Mouse (Mus musculus): ENCODE data around the gene Fbxl5.
A peak's percentile ranks its signal among the peaks of the same experiment; 100 is the strongest.

The Fbxl5 gene

DNA sequence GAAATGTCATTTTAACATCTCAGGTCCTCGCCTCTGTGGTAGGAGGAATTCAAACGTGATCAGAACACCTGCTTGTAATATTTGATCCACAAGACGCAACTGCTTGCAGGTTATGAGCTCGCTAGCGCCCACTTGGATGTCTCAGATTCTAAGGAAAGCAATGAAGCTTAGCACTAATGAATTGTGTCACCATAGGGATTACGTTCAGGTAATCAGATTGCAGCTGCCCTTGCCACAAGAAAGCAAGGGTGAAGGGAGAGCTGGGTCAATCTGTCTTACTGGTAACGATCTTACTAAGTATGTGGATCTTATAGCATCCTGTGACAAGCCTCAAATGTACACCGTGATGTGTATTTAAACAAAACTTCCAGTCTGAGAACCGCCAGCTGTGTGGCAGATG is 5.9 kb upstream of the Fbxl5 start:
- no peak for DNase-seq (ENCODE audit: low spot score)

DNA sequence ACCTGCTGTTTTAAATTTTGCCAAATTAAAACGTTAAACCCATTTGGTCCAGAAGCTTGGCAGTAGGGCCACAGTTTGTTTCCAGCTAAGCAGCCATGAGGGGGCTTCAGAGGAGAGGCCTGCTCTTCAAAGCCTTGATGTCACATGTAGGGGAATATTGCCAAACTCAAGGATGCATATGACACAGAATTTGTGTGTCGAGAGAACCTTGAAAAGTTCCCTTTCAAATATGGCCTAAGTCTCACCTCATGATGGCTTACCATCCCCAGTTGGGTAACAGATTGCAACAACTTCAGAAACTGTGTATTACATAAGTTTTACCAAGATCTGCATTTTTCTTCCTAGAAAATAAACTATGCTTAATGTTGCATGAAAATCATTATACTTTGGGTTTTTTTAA is 5.4 kb upstream of the Fbxl5 start:
- no peak for DNase-seq (ENCODE audit: low spot score)

DNA sequence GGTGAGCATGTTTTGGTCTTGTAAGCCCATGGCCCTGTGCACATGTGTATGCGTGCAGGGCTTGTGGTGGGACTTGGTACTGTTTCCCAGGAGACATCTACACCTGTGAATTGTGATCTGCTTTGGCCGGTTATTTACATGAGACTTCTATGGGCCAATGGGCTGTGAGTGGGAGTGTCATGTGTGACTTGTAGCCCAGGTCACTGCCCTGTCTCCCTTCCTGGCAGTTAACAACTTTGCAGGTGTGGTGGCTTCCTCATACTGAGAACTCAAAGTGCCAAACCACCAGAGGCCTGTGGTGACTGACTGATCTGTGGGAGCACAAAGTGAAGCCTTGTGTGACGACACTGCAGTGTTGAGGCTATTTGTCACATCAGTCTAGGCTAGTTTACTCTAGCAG is 3.1 kb upstream of the Fbxl5 start:
- DNase-seq (ENCODE audit: low spot score): no peak

DNA sequence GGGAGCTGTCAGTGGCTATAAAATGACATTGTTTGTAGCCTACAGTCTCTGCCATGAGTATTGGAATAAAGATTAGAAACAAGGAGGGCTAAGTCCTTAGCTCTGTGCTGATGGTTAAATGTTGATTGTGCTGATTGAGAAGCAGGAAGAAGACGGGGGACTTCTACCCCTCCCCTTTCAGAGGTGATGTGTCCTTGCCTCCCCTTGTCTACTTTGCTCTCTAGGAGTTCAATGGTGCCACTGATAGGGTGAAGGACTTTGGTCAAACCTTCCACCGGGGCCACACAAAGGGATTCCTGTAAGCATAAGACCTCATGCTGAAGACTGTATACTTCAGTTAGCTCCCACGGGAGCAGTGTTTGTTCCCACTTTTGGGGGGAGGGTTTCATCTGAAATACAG is 1.4 kb upstream of the Fbxl5 start:
- DNase-seq (ENCODE audit: low spot score): no peak

DNA sequence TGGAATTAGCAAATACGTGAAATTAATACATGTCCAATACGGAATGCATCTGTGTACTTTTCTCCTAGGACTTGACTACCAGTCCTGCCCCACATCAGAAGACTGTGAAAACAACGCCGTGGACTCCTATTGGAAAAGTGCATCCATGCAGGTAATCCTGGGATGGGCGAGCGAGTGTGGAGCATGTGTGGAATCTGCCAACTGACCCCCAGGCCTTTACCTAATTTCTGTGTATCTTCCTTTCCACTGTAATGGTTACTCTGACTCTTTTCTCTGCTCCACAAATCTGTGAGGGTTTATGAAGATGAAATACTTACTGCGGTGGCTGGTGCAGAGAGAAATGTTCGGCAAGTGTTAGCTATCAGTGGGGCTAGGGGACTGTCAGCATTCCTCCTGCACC is 761 bp upstream of the Fbxl5 start:
- no peak for DNase-seq (ENCODE audit: low spot score)

DNA sequence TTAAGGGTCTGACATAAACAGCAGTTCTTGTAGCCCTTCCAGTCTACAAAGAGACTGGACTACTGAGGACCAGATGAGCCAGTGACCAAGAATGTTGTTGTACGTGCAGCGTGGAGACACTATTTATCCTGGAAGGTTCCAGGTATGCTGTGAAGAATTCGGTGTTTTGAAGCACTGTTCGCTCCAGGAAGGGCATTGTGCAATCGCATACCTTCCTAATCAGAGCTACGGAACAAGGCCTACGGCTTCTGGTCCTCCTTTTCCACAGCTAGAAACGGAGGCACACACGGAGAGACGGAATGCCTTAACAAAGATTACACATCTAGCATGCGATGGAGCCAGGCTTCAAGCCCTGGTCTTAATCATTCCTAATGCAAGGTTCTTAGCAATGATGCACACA is 653 bp downstream of the Fbxl5 start:
- DNase-seq (ENCODE audit: low spot score): no peak

DNA sequence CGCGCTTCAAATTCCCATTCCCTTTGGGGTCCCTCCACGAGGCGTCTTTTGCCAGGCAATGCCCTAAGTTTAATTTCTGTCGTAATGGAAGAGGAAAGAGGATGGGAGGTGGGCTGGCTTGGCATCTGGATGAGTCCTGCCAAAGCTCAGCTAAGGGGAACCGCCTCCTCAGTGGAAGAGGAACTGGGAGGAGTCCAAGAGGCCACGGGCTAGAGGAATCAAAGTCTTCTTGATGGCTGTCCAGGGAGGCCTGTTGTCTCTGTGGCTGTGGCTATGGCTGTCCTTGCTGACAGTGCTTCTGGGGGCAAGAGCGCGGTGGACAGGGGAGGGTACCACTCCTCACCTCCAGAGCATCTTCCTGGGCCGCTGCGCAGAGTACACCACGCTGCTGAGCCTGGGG is 2.7 kb downstream of the Fbxl5 start, which contains the start of gene Bst1:
Gene Bst1, plus strand, starts transcription at position 191 of the 400 bp plus-strand sequence.
- DNase-seq (ENCODE audit: low spot score): no peak

DNA sequence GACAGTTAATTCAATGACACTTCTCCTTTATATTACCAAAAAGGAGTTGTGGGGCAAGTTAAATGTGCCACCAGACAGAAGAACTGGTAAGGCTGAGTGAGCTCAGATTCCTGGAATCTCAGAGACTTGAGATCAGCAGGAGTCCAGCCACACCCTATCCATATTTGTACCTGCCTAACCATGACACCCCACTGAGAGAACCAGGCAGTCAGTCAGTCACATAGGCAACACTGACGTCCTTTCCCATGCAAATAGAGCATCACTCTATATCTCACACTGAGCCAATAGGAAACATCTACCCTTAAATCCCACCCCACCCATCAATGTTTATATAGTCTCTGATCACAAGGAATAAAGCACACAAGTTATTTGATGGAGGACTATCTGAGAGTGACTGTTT is 5.7 kb downstream of the Fbxl5 start:
- DNase-seq (ENCODE audit: low spot score): no peak

DNA sequence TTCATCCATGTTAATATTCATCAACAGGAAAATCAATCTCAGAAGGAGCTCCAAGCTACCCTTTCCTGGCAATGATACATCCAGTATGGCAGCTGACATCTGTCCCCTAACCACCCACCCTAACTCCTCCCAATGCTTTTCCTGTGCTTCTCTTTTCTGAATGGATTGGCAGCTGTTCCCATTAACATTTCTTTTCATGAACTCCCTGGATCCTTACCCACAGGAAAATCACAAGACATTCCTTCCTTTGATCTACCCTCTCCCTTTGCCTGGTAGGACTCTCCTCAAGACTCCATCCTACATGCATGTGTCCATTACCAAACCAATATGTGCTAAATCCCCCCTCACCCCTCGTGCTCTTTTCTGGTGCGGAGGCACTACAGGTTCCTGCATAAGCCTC is 6.9 kb downstream of the Fbxl5 start:
- no peak for DNase-seq (ENCODE audit: low spot score)

DNA sequence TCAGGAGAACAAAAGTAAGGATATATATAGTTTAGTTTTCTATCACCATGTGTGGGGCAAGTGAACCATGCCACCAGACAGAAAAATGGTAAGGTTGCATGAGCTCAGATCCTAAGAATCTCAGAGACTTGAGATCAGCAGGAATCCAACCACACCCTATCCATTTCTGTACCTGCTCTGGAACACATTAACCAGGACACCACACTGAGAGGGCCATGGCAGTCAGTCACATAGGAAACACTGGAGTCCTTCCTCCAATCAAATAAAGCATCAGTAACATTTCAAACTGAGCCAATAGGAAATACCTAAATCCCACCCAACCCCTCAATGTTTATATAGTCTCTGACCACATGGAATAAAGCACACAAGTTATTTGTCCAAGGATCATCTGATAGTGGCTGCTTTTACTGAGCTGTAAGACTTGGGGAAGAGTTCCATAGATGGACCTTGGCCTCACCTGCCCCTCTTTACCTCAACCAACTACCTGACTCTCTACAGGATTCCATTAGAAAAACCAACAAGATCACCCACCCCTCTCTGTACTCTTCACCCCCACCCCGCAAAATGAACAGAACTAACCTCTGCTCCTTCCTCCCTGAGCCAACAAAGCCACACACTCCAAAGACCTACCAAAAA is 10.9 kb downstream of the Fbxl5 start:
- DNase-seq (ENCODE audit: low spot score): no peak

DNA sequence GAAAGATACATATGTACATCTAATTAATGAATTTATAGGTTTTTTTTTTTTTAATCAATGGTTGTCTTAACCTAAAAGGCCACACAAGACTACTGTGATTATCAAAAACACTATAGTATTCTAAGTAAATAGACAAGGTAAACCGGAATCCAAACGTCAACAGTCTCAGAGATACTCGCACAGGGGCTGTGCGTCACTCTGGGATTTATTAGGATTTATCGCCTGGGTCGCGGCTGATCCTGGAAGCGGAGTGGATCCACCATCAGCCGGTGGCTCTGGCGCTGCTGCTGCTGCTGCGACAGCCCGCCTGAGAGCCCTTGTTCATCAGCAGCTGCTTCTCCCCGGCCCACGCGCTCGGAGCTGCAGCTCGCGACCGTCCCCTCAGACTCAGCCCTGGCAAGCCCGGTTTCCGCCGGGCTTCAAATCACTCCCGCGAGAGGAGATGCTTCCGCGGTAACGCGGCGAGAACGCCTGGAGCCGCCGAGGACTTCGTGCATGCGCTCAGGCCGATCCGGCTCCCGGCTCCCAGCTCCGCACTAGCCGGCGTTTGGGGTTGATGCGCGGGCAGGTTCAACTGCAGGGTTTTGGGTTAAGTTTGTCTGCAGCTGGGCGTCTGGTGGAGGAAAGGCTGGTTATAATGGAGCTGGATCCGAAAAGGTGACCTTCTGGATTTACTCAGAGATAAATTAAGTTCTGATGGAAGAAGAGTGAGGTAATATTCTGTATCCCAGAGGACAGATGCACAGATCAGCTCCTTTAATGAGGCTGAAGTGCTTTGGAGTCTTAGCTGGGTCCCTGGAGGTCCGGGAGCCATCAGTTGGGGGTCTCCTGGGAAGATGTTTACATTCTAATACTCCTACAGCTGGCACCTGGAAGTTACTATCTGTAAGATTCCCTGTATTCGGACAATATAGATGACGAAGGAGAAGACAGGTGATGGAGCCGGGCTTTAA is 13.4 kb downstream of the Fbxl5 start:
- DNase-seq (ENCODE audit: low spot score): peak; percentile 83

DNA sequence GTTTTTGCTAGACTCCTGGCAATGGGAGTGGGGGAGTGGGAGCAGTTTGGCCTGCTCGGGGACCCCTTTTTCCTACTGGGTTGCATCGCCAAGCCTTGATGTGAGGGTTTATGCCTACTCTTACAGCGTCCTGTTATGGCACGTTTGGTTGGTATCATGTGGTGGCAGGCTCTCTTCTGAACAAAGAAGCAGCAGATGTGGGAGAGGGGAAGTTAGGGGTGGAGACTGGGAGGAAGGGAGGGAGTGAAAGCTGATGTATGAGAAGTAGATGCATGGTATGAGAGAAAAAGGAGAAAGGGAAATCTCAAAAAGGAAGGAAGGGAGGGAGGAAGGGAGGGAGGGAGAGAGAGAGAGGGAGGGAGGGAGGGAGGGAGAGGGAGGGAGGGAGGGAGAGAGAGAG is 14.5 kb downstream of the Fbxl5 start:
- DNase-seq (ENCODE audit: low spot score): no peak

DNA sequence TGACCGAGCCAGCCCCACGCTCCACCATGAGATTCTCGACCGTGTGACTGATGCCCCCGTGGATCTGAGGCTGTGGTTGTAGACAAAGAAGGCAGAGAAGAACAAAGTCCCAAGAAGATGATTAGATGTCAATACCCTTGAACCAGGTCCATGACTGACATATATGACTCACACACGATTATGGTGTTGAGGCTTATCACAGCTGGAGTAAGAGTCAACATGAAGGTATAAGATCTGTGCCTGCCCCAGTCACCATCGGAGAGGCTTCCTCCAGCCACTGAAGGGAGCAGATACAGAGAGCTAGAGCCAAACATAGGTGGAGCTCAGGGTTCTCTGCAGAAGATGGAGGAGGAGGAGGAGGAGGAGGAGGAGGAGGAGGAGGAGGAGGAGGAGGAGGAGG is 15.1 kb downstream of the Fbxl5 start:
- DNase-seq (ENCODE audit: low spot score): no peak

DNA sequence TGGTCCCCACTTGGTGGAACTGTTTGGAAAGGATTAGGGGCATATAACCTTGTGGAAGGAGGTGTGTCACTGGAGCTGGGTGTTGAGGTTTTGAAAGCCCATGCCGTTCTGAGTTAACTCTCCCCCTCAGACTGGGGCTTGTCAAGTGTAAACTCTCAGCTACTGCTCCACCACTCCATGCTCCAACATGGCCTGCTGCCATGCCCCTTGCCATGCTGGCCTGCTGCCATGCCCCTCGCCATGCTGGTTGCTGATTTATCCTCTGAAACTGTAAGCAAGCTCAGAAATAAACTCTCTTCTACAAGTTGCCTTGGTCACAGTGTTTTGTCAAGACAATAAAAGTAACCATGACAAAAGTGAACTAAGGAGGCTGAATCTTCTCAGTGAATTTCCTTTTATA is 16.0 kb downstream of the Fbxl5 start:
- no peak for DNase-seq (ENCODE audit: low spot score)

DNA sequence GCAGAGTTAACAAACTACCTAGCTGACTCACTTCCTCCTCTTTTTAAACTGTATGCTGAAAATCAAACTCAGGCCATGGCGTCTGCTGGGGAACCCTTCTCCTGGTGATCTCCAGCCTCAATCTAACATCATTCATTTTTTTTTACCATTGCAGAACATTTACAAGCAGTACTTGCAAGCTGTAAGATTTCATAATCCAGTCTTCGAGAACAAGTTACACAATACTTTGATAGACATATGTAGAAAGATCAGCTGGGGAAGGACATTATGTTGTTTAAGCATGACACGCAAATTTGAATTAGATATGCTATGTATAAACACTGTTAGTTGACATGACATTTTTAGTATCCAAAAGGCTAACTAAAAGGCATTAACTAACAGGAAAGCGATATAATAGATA is 19.6 kb downstream of the Fbxl5 start:
- DNase-seq (ENCODE audit: low spot score): no peak

DNA sequence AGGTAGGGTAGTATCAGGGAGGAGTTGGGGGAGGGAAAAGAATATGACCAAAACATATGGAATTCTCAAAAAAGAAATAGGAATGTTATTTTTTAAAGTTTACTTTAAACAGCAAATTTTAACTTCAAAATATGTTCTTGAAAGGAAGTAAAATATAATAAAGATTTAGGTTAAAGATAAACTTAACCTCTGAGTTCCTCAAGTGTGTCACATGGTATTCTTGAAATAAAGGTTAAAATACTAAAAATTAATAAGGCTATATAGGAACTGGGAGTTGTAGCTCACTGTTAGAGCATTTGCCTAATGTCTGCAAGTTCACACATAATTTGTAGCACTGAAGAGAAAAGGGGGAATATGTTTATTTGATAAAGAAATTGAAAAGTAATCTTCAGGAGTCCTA is 20.2 kb downstream of the Fbxl5 start:
- no peak for DNase-seq (ENCODE audit: low spot score)

DNA sequence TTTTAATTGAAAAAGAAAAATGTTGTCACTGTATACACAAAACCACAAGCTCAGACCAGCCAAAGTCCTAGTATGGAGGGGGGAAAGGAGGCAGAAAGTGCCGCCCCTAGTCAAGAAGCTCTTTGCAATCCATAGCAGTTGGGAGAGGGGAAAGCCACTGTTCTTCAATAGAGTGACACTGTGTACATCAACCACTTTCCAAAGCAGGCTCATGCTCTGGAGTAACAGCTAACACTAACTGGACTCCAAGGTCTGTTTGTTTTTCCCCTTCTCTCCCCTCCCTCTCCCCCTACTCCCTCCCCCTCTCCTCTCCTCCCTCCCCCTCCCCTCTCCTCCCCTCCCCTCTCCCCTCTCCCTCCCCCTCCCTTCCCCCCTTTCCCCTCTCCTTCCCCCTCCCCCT is 20.7 kb downstream of the Fbxl5 start:
- DNase-seq (ENCODE audit: low spot score): no peak

DNA sequence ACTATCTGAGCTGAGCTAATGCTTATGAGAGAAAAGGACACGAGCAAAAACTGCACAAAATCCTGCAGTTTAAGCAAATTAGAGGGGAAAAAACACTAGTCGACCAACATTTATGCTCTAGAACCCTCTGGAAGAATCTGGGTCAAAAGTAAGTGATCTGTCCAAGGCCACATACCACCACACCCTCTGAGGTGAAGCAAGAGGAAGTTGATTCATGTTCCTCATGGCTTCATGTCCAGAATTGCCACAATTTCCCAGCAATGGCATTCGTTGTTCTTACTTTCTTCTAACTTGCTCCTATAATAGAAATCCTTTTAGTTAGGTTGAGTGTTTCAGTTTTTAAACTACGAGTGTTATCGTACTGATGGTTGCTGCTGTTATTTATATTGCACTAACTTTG is 21.9 kb downstream of the Fbxl5 start:
- no peak for DNase-seq (ENCODE audit: low spot score)

DNA sequence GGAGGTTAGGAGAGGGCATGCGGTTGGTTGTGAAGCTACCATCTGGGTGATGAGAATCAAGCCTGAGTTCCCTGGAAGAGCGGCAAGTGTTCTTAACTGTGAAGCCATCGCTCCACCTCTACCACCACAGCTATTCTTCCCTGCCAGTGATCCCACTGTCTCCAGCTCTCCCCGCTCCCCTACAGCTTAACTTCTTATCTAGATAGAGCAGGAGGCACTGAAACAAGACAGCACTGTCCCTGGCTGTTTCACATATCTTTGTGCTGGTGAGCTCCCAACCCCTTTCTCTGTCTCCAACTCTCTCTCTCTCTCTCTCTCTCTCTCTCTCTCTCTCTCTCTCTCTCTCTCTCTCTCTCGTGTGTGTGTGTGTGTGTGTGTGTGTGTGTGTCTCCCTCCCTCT is 29.1 kb downstream of the Fbxl5 start:
- no peak for DNase-seq (ENCODE audit: low spot score)

DNA sequence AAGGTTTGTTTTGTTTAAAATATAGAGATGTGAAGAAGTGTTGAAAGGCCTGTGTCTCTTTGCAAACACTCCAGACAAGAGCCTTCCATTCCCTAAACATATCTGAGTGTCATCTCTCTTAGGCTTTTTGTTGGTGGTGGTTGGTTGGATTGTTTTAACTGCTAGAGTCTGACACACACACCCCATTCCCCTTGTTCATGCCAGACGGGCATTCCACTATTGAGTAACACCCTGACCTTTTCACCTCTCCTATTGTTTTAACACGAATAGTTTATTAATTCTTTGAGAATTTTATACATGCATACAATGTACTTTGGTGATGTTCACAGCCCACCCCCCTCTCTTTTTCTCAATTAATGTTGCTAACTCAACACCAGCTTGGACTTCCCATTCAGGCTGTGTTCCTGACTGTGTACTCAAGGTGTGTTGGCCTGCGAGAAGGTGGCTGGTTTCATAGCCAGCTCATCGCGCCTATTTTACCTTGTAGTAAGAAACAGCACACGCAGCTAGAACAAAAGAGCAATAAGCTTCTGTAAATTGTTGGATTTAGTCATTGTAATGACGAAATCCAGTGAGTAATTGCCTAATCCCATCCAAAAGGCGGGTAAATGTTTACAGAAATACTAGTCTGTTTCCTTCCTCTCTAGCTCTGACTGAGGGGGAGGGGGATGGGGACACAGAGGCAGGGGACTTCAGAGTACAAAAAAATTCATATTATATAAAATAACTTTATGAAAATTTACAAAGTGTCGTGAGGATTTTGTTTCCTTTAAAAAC is 33.3 kb downstream of the Fbxl5 start:
- no peak for DNase-seq (ENCODE audit: low spot score)

DNA sequence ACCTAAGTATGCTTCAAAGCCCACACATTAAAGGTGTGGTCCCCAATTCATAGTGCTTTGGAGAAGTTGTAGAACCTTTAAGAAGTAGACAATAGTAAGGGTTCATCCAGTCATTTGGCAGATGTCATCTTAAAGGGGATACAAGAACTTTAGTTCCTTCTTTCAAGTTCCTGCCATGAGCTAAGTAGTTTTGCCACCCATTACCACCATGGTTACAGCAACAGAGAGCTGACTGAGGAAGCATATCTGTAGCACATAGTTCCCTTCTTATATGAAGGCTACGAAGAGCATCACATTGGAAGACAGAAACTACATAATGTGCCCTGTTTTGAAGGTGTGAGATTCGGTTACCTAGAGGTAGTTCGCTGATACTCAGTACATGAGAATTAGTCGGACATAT is 34.8 kb downstream of the Fbxl5 start:
- DNase-seq (ENCODE audit: low spot score): no peak

DNA sequence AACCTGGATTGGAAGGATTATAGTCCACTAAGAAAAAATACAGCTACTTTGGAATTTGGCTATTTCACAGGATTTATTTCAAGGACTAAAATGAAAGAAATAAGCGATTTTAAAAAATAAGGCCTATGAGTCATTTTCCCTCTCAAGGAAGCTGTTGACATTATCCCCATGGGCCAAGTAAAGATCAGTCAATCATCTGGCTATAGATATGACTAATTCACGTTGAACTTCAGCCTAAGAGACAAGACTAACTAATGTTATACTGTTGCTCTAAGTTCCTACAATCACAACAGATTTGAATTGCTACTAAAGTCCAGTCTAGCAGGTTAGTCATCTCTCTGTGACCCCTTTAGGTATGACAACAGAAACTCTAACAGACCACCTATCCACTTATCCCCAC is 37.4 kb downstream of the Fbxl5 start:
- no peak for DNase-seq (ENCODE audit: low spot score)

All from ovary, postnatal 36 days (tissue).